Mouse (Mus musculus) heart, postnatal 36 days (tissue): ENCODE data around the gene Ntng2. TPM values are rescaled to one million over a fixed set of nuclear protein-coding genes. Genes with fewer than 3 reads are reported as not detected.

Experiments used
- DNase-seq, 2 experiments: peaks; one replicate each; pipeline ENCODE4 v3.0.0; 2021 to 2022
- intact Hi-C: fragments of 180-260 bp; cut with DNase I; formaldehyde crosslinking; loops from one replicate; pipeline ENCODE4 v1.15.1; 2025
- total RNA-seq, 2 experiments: library from RNA; stranded (reverse); gene quantifications; 2 replicates each; pipeline ENCODE4 v1.2.3; 2021

Gene Ntng2
- 1 to 10 TPM; 5.6 to 5.7 TPM for total RNA-seq

DNA sequence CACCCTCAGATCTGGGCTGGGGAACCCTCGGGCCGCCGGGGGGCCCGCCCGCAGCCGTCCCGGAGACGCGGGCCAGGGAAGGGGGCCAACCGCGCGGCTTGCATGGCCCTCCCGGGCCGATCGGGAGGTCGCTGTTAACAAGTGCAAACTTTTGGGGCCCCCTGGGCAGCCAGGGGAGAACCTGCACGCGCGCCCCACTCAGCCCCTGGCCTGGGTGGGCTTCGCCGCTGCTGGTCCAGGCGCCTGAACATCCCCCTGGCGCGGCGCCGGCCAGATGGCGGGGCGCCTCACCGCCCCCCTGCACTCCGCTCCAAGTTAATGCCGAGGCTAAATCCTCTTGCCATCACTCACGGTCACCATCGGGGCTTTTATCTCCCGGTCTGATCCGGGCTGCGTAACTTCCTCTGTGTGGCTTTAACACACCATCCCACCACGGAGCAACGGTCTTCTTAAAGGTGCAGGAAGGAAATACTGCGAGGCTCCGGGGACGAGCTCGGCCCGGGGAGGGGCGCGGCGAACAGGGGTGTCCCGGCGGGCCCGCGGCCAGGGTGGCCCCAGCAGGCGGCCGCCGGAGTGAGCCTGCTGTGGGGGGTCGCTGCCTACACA, at the start of gene Ntng2:
Ntng2 (minus strand) TSS at position 407 of the 606 bp plus-strand sequence.
- DNase-seq: peak; percentile 43 to 69
- intact Hi-C loops: loop anchor here (5.0 kb wide), 1 partner anchor 175 kb away; no protein-coding TSS in a partner anchor

DNA sequence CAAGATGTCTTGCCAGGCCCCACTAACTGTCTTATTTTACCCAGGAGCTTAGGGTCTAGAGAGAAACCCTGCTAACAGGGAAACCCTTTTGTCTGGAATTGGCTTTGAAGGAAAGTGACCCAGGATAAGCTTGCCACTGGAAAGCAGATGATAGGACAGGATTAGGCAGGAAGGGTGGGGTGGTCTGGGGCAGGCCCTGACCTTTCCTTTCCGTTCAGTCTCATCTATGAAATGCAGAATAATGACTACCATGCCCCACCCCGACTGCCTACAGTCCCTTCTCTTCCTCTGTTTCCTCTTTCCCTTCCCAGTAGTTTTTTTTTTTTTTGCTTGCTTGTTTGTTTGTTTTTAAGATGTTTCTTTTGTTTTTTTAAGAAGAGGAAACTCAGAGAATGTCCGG, 42.8 kb upstream of the Ntng2 start:
- intact Hi-C loops: no loop called here
- DNase-seq: no peak

- no peak for DNase-seq
- intact Hi-C loops: no loop called here
These were observed 34.8 kb upstream of the Ntng2 start for GRCm38 (mm10) chr2:29287651-29288050.

- DNase-seq: no peak
These were observed 24.9 kb upstream of the Ntng2 start for GRCm38 (mm10) chr2:29277703-29278121.

DNA sequence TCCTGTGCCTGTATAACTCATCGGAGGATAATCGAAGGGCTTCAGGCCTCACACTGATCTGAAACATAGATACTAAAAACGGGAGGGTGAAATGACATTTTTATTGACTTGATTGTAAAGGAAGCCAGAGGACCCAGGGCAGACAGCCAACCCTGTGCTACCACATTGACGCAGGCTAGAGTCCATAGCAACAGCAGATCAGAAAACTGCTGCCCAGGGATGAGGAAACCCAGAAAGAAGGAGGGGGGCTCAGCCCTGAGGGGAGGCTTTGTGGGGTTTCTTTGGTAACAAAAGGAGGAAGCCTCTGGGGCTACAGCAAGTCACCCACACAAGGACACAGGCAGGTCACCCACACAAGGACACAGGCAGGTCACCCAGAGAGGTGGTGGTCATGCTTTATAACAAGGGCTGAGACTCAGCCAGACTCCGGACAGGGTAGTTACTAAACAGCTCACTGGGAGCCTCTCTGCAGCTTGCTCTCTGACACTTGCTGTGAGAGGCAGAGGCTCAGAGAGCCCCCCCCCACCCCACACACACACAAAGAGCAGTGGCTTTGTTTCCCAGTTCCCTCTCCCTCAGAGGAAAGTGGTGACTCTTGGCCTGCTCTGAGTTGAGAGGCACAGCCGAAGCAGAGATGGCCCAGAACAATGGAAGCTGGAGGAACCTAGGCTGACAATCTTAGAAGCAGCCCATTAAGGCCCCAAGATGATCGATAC, 19.2 kb upstream of the Ntng2 start:
- no peak for DNase-seq
- intact Hi-C loops: no loop called here

More at GRCm38 (mm10) chr2:29277703-29278121, 24.9 kb upstream of the Ntng2 start:
- intact Hi-C loops: no loop called here

DNA sequence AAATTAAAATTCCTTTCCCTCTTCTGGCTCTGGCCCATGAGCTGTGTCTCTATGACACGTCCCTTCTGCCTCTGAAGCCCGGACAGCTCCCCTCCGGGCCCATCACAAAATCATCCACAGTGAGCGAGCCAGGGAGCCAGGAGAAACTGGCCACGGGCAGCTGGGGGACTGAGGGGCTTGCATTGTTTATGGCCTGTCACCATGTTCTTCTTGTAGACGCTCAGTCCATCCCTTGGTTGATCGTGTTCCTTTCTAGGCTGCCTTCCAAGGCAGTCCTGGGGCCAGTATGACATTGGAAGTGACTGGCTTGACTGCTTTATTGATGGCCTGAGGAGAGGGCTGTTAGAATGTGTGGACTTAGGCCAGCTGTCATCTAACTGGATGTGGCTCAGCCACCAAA, 18.3 kb upstream of the Ntng2 start:
- intact Hi-C loops: no loop called here
- no peak for DNase-seq

- no peak for DNase-seq
- intact Hi-C loops: no loop called here
These were observed 14.0 kb upstream of the Ntng2 start for GRCm38 (mm10) chr2:29266810-29267209.

- no peak for DNase-seq
- intact Hi-C loops: no loop called here
These were observed 9.7 kb upstream of the Ntng2 start for GRCm38 (mm10) chr2:29262436-29262915.

DNA sequence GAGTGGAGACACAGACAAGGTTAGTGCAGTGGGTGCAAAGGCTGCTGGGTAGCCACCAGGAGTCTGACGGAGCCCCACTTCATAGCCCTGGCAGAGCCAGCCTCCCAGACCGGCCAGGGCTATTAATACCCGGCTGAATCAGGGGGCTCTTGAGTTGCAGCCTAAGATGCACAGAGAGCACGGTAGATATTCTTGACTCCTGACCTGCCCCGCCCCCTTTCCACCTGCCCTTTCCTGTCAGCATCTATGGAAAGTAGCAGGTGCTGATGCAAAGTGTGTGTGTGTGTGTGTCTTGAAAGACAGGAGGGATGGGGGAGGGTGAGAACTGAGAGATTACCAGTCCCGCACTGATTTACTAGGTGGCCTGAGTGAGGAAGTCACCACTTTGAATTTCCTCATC, 8.3 kb upstream of the Ntng2 start:
- intact Hi-C loops: no loop called here
- DNase-seq: no peak

- intact Hi-C loops: loop anchor here (5.0 kb wide), 1 partner anchor 174 kb away; no protein-coding TSS in a partner anchor
- DNase-seq: peak; percentile 21 to 36
These were observed 530 bp upstream of the Ntng2 start for GRCm38 (mm10) chr2:29253205-29253865.

DNA sequence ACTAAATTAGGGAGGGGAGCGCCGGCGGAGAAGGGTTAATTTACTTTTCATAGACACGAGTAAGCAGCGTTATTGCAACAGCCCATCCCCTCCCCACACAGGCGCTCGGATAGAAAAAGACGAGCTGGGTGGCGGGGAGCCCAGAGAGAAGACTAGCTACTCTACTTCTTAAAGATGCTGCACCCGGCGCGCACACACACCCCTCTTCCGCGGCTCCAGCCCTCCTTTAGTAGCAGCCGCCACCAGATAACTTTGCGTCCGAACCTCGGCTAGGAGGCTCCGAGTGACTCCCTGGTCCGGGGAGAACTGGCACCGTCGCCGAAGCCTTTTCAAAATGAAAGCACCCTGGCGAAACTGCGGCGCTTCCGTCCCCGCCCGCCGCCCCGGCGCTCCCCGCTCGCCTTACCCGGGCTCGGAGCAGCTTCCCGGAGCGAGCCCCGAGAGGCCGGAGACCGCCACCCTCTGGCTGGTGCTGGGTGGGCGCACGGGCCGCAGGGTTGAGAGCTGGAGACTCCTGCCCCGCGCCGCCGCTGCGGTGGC, 676 bp downstream of the Ntng2 start:
- peak in 1 of 2 experiments; percentile 59 for DNase-seq
- intact Hi-C loops: loop anchor here (5.0 kb wide), 1 partner anchor 175 kb away; no protein-coding TSS in a partner anchor

DNA sequence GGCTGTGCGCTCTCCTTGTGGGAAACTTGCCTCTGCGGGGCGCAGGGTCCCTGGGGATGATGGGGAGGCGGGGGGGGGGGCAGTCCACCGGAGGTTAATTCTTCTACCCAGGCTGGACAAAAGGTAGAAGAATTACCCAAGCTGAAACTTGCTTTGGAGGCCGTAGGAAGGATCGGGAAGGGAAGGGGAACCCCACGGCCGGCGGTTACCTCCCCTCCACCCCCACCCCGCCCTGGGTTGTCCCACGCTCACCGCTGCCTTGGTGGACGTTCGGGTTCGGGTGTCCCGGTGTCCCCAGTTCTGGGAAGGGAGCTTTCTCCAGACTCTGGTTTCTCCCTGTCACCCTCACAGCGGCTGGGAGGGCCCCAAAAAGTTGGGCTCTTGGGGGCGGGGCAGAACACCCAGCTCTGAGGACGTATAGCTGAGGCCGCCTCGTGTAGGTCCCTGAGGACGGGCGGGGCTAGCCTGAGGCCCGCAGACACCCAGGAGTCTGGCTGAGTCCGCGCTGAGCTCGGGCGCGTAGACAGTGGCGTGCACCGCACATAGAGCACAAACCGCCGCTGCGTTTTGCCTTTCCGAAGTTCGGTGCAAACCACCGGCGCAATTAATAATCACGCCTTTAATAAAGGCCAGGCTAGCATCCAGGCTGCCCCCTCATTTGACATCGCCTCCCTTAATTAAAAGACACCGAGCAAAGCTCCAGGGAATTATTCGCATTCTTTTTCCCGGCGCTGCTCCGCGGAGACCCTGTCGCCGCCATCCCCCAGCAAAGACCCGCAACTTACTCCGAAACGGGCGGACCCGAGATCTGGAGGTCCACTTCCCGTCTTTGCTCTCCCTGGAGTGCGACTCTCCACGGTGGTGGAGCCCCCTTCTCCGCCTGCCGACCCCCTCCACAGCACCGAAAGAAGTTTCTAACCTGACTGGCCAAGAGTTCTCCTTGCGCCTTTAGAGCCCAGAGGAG, 1.4 kb downstream of the Ntng2 start:
- intact Hi-C loops: loop anchor here (5.0 kb wide), 1 partner anchor 176 kb away; no protein-coding TSS in a partner anchor
- peak; percentile 26 to 28 for DNase-seq

DNA sequence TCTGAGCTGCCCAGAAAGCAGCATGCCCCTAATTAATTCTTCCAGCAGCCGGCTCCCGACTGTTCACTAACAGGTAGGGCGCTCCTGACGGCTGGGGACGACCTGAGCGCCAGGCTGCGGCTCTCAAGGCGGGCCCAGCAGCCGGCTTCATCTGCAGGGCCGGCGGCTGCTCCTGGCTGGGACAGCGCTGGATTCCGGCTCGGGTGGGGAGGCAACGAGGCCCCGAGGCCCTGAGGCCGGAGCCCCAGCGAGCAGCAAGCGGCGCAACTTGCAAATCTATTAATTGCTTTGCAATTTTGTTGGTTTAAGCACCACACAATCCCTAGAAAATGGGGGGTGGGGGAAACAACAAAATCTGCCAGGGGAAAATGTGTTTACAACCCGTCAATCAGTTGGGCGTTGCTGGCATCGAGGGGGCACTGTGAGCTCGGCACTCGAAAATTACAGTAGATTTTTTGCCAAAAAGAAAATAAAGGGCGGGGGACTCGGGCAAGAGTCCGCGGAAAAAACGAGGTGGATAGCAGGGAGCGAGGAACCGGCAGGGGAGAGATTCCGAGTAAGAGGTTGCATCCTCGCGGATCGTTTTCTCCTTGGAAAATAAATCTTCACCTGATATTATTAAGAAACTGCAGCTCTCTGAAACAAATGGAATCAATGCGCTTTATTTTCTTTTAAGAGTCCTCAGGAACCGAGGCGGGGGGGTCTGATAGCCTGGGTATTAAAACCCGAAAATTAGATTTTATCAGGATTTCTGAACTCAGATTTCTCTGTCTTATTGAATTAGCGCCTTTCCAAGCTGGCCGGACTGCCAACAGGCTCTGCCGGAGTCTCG, 2.3 kb downstream of the Ntng2 start:
- intact Hi-C loops: loop anchor here (5.0 kb wide), 1 partner anchor 177 kb away; no protein-coding TSS in a partner anchor
- DNase-seq: peak in 1 of 2 experiments; percentile 19

GRCm38 (mm10) chr2:29249852-29250251, 3.0 kb downstream of the Ntng2 start:
- no peak for DNase-seq
- intact Hi-C loops: loop anchor here (5.0 kb wide), 1 partner anchor 177 kb away; no protein-coding TSS in a partner anchor

DNA sequence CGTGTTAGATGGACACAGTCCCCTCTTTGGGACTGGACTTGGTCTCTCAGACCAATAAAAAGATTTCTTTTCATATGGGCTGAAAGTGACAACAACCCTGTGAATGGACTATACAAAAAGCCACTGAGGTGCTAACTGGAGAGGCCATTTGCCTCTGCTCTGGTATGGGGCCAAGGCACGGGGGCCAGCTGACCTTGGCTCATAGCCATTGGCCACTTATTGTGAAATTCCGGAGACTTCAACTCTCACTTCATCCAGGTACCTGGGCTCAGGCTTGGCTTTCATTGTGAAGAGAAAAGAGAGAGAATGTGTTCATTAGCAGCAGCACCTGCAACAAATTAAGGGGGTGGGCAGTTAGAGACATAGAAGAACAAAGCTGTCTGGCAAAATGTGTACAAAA, 4.3 kb downstream of the Ntng2 start:
- intact Hi-C loops: no loop called here

DNA sequence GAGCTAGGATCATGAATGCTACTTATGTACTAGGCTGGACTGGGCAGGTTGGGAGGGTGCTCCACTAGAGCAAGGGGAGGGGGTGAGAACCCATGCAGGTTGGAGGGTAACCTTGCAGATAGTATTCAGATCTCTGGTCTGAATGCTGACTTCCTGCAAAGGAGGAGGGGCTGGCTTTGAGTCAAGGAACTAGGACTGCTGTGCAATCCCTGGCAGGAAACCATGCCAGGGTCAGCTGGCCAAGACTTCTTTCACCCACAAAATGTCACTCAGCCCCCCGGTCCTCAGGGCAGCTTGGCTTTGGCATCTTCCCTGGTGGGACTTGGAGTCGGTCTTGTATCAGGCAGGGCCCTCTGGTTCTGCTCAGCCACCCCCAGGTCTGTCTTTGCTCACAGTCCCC, 5.4 kb downstream of the Ntng2 start:
- intact Hi-C loops: no loop called here
- DNase-seq: no peak

More for the DNA sequence above, 4.3 kb downstream of the Ntng2 start:
- no peak for DNase-seq

DNA sequence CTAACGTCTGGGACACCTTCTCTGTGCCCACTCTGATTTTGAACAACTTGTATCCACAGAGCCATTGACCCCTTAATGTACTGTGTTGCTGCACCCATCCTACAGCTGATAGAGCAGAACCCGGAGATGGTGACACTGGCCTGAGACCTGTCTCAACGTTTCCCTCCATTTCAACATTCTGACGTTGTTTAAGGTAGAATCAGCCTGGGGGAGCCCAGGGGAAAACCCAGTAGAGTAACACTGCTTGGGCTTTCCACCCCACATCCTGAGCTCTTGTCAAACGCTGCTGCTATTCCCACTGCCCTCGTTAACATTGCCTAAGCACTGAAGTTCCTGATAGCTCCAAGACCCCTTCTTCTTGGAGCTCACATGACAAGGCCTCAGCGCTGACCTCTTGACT, 5.9 kb downstream of the Ntng2 start:
- no peak for DNase-seq
- intact Hi-C loops: no loop called here

DNA sequence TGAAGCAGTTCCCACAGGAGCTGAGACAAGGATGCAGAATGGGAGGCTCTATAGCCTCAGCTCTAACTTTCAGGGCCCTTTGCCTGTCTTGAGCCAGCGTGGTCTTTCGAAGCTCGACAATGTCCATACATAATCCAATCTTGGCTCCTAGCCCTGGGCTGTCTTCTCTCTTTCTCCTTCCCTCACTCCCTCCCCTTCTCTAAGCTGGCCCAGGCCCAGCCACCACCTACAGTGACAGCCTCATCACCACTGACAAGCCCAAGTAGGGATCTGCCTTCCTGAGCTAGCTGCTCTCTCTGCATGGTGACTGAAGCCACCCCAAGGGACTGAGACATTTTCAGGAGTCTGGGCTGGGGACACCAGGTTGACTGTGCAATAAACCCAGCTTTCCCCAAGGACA, 6.5 kb downstream of the Ntng2 start:
- no peak for DNase-seq
- intact Hi-C loops: no loop called here

DNA sequence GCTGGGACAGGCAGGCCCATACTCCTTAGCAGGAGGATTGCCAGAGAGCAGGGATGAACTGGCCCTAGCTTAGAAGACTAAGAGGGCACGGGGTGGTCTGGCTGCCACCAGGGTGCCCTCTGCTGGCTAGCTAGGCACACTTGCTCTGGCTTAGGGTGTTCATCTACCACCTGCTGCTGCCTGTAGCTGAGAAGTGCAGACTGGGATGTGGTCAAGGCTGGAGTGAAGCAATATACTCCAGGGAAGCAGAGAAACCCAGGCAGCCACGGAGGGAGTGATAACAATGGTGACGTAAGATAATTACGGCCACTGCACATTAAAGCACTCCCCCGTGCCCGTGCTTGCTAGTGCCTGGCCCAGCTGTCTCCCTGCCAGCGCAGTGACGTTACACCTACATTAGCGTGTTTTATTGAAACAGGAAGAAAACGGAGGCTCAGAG, 7.4 kb downstream of the Ntng2 start:
- intact Hi-C loops: no loop called here
- DNase-seq: peak in 1 of 2 experiments; percentile 20
